Mouse (Mus musculus): ENCODE results near the gene Slc47a2. TPM values are rescaled to one million over a fixed set of nuclear protein-coding genes. Genes with fewer than 3 reads are reported as not detected.
A peak's percentile ranks its signal among the peaks of the same experiment; 100 is the strongest.

The Slc47a2 gene
- total RNA-seq, 1 experiment from 2014 or later, result not detected

GRCm38 (mm10) chr11:61297326-61297725 lies 45.3 kb downstream of the Slc47a2 start:
- ATAC-seq (replicated peaks; ENCODE audit: insufficient number of reproducible peaks, low FRiP score, low TSS enrichment, poor library complexity, severe bottlenecking), result no peak

DNA sequence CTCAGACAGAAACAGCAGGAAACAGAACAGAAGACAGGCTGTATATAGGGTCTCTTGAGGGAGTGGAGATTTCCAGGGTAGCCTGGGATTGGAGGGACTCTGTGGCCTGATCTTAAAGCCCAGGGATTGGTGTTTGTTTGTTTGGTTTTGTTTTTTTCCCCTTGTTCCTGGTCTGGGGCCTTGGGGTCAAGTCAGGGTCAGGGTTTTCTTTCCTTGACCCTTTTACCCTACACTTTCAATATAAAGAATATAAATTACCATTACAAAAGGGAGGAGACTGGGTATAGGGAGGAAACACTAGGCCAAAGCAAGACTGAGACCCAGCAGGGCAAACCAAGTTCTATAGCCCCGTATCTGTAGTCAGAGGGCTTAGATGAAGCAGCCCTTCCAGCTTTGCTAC lies 46.1 kb downstream of the Slc47a2 start:
- ATAC-seq (replicated peaks; ENCODE audit: insufficient number of reproducible peaks, low FRiP score, low TSS enrichment, poor library complexity, severe bottlenecking), result no peak

- no peak for ATAC-seq (replicated peaks; ENCODE audit: insufficient number of reproducible peaks, low FRiP score, low TSS enrichment, poor library complexity, severe bottlenecking)
Measured at GRCm38 (mm10) chr11:61295556-61295955, 47.1 kb downstream of the Slc47a2 start.

- no peak for ATAC-seq (replicated peaks; ENCODE audit: insufficient number of reproducible peaks, low FRiP score, low TSS enrichment, poor library complexity, severe bottlenecking)
Measured at GRCm38 (mm10) chr11:61294431-61294830, 48.2 kb downstream of the Slc47a2 start.

DNA sequence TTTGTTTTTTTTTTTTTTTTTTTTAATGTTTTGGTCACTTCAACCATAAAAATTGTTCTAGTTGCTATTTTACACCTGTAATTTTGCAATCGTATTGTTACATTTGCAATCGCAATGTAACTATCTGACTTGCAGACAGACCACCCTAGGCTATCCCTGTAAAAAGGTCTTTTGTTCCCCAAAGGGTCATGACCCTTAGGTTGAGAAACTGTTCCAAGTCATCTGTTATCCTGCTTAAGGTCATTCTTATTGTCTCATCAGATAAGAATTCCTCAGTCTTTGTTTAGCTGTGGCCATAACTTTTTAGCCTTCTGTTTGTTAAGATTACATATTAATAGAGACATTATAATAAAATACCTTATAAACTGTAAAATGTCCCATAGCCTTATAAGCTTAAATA lies 49.4 kb downstream of the Slc47a2 start:
- no peak for ATAC-seq (replicated peaks; ENCODE audit: insufficient number of reproducible peaks, low FRiP score, low TSS enrichment, poor library complexity, severe bottlenecking)

GRCm38 (mm10) chr11:61284323-61284722 lies 58.3 kb downstream of the Slc47a2 start:
- ATAC-seq (replicated peaks; ENCODE audit: insufficient number of reproducible peaks, low FRiP score, low TSS enrichment, poor library complexity, severe bottlenecking), result no peak

DNA sequence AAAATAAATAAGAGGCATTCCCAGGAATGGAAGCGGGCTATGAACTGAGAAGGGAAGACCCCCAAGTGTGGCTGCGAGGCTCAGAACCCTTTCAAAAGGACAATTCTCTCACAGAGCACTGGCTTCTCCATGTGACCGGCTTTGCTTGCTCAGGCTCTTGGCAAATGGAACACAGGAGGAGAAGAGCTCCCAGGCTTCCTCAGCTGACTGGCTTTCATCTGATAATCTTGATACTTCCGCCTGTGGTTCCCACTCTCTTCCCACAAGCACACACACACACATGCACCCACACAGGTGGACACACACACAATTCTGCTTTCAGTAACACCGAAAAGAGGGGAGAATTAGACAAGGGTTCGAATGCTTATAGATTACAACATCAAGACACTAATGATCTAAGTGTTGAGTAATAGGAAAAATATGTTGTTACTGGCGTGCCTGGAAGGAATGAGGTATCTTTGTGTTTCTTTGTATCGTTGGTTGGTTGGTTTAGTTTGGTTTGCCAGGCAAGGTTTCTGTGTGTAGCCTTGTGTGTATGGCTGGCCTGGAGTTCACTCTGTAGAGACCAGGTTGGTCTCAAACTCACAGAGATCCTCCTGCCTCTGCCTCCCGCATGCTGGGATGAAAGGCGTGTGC lies 59.1 kb downstream of the Slc47a2 start:
- no peak for ATAC-seq (replicated peaks; ENCODE audit: insufficient number of reproducible peaks, low FRiP score, low TSS enrichment, poor library complexity, severe bottlenecking)

DNA sequence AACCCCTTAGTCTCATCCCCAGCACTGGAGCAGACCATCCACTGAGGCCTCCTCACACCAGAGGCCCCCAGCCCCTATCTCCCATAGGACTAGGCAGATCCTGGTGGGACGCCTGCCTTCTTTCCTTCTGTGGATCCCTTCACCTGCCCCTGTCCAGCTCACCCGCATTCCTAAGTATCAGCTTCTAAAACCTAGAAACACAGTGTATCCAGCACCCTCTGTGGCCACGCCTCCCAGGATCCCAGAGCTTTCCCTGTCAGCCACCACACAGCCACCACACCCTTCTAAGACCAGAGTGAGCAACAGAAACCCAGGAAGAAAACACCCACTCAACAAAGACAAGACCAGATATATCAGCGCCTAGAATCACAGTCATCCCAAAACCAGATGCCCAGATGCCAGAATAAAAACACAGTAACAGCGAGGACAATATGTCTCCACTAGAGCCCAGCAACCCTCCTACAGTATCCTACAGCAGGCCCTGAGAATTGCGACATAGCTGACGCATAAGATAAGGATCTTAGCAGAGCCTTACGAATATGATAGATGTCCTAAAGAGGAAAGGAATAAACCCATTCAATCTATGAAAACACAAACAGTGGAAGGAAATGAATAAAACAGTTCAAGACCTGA lies 64.1 kb downstream of the Slc47a2 start:
- no peak for ATAC-seq (replicated peaks; ENCODE audit: insufficient number of reproducible peaks, low FRiP score, low TSS enrichment, poor library complexity, severe bottlenecking)

DNA sequence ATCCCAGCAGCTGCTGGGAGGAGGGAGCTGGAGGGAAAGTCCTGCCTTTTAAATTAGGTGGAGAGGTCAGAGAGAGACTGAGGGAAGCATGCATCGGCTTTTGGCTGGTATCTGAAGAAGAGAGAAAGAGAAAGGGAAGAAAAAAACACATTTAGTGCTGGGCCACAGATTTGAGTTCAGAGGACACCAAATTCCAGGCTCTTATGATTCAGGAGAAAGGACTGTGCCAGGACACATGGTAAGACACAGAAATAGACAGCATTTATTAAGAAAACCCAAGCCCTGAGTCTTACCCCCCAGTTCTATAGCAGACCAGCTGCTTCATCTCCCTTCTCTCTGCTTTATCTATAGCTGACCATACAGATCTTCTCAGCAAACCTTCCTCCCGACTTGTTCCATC lies 64.7 kb downstream of the Slc47a2 start:
- no peak for ATAC-seq (replicated peaks; ENCODE audit: insufficient number of reproducible peaks, low FRiP score, low TSS enrichment, poor library complexity, severe bottlenecking)

DNA sequence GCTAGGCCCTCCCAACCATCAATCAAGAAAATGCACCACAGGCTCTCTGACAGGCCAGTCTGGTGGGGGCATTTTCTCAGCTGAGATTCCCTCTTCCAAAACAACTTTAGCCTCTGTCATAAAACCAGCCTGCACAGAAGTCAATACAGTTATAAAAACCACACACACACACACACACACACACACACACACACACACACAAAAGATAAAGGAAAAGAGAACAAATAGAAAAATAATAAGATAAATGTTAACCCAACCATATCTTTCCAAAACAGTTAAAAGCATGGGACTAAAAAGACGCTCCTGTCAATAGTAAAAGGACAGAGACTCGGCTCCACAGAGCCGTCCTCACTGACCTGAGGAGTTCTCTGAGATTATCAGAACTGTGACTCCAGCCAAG lies 66.2 kb downstream of the Slc47a2 start:
- ATAC-seq (replicated peaks; ENCODE audit: insufficient number of reproducible peaks, low FRiP score, low TSS enrichment, poor library complexity, severe bottlenecking), result no peak

DNA sequence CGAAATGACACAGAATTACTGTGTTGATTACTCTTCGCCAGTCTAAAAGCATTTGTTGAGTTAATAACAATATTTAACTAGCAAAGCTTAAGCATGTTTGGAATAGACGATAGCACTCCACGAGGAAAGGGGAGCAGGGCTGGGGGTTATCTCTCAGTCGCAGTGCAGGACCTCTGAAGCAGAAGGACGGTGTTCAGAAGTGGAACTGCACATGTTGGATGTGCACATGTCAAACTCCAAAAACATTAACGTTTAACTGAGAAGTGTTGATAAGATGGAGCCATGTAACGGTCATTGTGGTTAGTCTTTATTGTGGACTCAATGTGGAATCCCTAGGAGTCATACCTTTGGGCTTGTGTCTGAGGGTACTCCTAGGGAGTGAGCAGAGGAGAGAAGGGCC lies 67.6 kb downstream of the Slc47a2 start:
- ATAC-seq (replicated peaks; ENCODE audit: insufficient number of reproducible peaks, low FRiP score, low TSS enrichment, poor library complexity, severe bottlenecking), result no peak

GRCm38 (mm10) chr11:61274421-61274820 lies 68.2 kb downstream of the Slc47a2 start:
- ATAC-seq (replicated peaks; ENCODE audit: insufficient number of reproducible peaks, low FRiP score, low TSS enrichment, poor library complexity, severe bottlenecking), result no peak

DNA sequence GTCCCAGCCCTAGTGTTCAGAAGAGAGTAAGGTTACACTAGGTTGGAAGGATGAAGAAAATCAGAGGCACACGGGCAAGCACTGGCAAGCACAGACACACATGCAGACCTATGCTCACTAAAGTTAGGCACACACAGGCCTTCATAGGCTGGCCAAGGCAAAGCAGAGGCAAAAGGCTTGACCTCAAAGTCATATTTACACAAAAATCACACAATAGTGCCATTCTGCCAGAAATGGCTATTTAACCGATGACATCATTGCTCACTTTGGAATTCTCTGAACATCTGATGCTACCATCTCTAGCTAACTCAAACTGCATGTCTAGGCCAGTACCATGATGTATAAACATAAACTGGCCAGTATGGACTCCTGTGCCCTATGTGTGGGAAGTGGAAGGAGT lies 68.7 kb downstream of the Slc47a2 start:
- no peak for ATAC-seq (replicated peaks; ENCODE audit: insufficient number of reproducible peaks, low FRiP score, low TSS enrichment, poor library complexity, severe bottlenecking)

- no peak for ATAC-seq (replicated peaks; ENCODE audit: insufficient number of reproducible peaks, low FRiP score, low TSS enrichment, poor library complexity, severe bottlenecking)
Measured at GRCm38 (mm10) chr11:61271612-61272011, 71.0 kb downstream of the Slc47a2 start.

- no peak for ATAC-seq (replicated peaks; ENCODE audit: insufficient number of reproducible peaks, low FRiP score, low TSS enrichment, poor library complexity, severe bottlenecking)
Measured at GRCm38 (mm10) chr11:61270406-61270805, 72.3 kb downstream of the Slc47a2 start.

GRCm38 (mm10) chr11:61268626-61269349 lies 73.9 kb downstream of the Slc47a2 start:
- ATAC-seq (replicated peaks; ENCODE audit: insufficient number of reproducible peaks, low FRiP score, low TSS enrichment, poor library complexity, severe bottlenecking), result no peak

GRCm38 (mm10) chr11:61266551-61267533 lies 75.8 kb downstream of the Slc47a2 start, which contains the start of gene Aldh3a2:
Gene Aldh3a2 (minus strand): TSS chr11:61267464.
- ATAC-seq (replicated peaks; ENCODE audit: insufficient number of reproducible peaks, low FRiP score, low TSS enrichment, poor library complexity, severe bottlenecking), result peak; percentile 98

DNA sequence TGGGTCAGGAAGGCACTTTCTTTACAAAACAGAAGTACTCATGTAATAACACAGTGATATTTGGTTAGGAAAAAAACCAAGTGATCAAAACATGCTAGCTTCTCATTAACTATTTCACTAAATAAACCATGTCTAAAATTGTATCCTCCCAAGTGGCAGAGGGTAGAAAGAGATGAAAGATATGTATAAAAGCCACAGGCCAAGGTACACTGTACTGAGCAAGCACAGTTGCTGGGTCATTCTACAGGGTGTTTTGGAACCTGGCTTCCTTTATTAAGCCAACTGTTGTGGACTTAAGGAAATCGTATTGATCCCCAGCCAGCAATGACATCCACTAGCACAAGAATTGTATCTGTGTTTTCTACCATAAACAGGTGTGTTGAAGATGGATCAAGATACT lies 78.8 kb downstream of the Slc47a2 start:
- no peak for ATAC-seq (replicated peaks; ENCODE audit: insufficient number of reproducible peaks, low FRiP score, low TSS enrichment, poor library complexity, severe bottlenecking)

DNA sequence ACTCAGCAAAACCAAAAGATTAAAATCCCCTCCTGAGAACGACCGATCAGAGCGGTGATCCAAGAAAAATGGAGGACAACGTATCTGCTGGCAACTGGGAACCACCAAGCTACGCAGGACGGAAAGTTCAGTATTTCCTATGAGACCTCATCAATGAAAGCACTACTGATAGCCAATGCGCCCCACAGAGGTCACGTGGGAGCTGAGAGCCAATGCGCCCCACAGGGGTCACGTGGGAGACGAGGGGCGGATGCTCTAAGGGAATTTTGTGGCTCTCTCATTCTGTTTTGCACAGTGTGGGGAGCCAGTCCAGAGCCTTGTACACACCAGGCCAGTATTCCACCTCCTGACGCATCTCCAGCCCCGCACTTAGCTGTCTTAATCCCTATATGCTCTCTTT lies 80.1 kb downstream of the Slc47a2 start:
- ATAC-seq (replicated peaks; ENCODE audit: insufficient number of reproducible peaks, low FRiP score, low TSS enrichment, poor library complexity, severe bottlenecking), result no peak

Data from monocyte, adult 5-6 weeks (primary cell).